Mouse (Mus musculus): ENCODE measurements around the gene Gm128.

- TF ChIP-seq POLR2AphosphoS5 (IDR thresholded peaks at IDR 0.05; ENCODE audit: insufficient replicate concordance, low read depth, low read length) (no peak), CTCF (IDR thresholded peaks at IDR 0.05; ENCODE audit: low read depth, low read length) (no peak), GATA1 (IDR thresholded peaks at IDR 0.05; ENCODE audit: borderline replicate concordance, low read length) (no peak), TAL1 (conservative IDR thresholded peaks at IDR 0.05; ENCODE audit: low read depth, low read length) (no peak), GATA2 (IDR thresholded peaks at IDR 0.05; ENCODE audit: borderline replicate concordance, low read depth, low read length) (no peak)
Observed at GRCm38 (mm10) chr3:95231298-95232221, 9.8 kb downstream of the Gm128 start, which contains the start of gene Mllt11.
